Mouse (Mus musculus) kidney, adult 9 months (tissue): ENCODE data around the gene Gm42906.

Experiments used
- DNase-seq: peaks from one replicate; pipeline ENCODE4 v3.0.0; 2022

Gene Gm42906

GRCm38 (mm10) chr5:151183656-151184240, 244.2 kb downstream of the Gm42906 start:
- no peak for DNase-seq

DNA sequence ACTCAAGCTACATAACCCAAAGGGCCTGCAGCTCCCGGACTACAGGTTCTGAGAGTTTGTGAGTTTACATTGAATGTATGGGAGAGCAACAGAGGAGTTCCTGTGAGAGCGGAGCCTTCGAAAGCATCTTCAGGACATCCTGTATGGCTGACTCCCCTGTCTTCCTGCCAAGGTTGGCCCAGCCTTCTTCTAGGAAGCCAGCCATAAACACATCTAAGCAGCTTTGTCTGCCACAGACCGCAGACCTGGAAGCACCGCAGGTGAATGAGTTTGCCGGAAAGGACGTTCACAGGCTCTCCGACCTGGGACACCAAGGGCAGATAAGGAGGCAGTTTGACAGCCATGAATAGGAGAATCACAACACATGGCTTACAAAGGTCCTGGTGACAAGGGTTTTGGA, 246.7 kb downstream of the Gm42906 start:
- DNase-seq = no peak

DNA sequence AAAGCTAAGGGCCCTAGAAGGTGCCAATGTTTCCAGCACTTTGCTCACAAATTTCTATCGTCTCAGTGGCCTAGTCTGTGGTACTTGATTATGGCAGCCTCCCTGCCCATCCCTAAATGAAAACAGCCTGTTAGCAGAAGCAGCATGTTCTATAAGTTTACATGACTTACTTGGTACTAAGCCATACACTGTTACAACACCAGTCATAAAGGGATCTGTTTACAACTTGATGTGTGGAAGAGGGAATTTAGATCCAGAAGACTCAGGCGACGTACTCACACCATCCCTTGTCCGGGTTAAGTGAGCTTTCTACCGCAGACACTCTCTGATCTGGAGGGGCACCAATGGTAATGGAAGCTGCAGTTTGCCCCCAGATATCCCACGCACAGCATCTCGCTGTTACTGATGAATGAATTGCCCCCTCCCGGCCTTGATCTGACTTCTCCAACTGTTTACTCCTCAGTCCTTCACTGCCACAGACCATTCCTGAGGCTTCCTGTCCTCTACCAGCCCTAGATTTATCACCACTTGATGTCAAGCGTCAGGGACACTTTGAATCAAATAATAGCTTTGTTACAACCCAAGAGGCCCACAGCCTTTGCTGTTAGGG, 247.7 kb downstream of the Gm42906 start:
- DNase-seq = no peak

DNA sequence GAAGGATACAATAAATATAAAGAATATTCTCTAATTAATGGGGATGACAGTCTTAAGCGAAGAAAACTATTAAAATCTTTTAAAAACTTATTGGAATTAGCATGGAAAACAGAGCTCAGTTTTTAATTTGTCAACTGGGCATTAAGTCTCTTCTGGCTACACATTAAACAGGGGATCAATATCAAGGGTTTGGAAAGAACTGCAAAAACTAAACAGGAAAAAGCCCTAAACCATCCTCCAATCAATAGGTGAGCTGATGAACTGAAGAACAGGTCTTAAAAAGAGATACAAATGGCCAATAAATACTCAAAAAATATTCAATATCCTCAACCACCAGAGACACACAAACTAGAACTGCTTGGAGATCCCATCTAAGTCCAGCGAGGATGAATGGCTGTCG, 250.8 kb downstream of the Gm42906 start:
- DNase-seq = no peak

GRCm38 (mm10) chr5:151175897-151176313, 252.1 kb downstream of the Gm42906 start:
- peak; percentile 88 for DNase-seq

GRCm38 (mm10) chr5:151174485-151175460, 253.2 kb downstream of the Gm42906 start:
- no peak for DNase-seq

GRCm38 (mm10) chr5:151173774-151174173, 254.2 kb downstream of the Gm42906 start:
- DNase-seq = no peak

- no peak for DNase-seq
Observed at GRCm38 (mm10) chr5:151170168-151170750, 257.7 kb downstream of the Gm42906 start.

DNA sequence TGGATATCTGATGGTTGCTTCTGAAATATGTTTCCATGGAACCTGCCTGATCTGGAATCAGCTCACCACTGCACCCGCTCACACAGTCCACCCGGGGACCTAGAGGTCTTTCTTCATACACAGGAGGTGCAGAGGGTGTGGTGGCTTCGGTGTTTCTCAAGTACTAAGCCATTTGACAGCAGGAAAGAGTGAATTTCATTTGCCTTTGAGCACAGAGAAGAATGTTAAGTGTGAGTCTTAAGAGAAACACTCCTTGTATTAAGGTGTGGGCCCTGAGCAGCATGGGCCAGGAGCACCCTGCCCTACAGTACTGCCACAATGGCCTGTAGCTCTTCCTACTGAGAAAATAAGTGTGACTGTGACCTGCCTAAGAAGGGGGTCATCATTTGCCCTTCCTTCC, 259.8 kb downstream of the Gm42906 start:
- no peak for DNase-seq

DNA sequence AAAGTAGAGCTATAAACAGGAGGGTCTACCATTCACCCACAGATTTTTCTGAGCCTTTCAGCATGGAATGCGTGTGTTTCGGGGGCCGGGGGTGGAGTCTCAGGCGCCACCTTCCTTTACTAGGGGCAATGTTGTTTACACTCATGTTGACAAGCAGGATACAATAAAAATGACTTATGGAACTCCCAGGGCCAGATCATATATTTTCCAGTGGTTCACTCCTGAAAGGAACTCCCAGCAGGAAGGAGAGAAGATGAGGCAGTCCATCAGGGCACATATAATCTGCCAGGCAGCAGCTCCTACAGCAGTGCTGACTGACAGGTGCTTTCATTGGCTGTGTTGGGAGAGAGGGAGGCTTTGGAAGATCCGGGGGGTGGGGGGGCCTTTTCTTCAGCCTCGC, 260.3 kb downstream of the Gm42906 start:
- DNase-seq = no peak

GRCm38 (mm10) chr5:151166266-151166665, 261.7 kb downstream of the Gm42906 start:
- DNase-seq = peak; percentile 75

DNA sequence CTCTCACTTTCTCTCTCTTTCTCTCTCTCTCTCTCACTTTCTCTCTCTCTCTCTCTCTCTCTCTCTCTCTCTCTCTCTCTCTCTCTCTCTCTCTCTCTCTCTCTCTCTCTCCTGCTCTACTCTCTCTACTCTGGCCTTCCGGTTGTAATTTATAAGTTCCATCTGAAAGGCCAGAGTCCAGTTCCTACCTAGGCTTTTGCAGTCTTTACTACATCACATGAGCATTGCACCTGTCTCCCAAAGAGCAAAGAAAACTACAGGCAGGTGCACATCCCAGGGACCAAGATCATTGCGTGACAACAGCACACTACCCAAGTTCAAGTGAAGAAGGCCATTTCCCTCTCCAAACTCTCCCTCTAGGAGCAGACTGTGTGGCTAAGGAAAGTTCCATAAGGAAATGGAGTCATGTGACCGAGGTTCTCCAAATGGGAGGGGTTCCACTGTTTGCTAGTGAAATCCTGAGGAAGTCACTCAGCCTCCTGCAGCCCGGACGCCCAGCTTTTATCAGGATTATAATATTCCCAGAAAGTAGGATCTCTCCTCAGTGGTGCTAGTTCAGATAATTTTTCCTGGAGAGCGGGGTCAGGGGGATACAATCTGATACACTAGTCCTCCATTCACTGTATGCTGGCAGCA, 262.5 kb downstream of the Gm42906 start:
- no peak for DNase-seq

GRCm38 (mm10) chr5:151164815-151165214, 263.1 kb downstream of the Gm42906 start:
- no peak for DNase-seq

DNA sequence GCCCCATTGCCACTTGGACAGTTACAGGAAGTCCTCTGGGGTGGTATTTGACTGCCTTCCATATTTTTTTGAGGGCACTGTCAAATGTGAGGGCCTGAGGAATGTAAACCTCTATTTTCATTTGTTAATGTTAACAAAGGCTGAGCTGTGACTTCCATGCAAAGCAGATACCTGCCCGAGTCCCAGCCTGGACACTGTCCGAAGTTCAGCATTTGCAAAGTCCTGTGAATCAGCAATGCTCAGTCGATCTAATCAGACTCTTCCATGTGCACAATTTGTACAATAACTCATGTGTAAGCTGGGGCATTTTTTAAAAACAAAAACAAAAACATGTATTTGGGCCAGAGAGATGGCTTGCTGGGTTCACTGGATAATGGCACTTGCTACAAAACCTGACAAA, 265.3 kb downstream of the Gm42906 start:
- DNase-seq = peak; percentile 53

DNA sequence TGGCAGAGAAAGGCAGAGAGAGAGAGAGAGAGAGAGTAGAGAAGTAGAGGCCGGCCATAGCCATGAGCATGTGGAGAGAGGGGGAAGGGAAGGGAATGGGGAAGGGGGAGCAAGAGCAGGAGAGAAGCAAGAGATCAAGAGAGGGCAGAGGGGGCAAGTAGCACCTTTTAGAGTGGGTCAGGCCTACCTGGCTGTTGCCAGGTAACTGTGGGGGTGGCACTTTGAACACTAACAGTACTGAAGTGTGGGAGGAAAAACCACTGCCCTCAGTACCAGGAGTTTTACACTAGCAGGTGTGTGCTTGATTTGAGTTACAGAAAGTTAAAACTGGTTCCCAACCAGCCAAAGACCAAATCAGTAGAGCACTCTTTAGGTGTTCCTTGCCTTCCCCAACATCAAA, 272.7 kb downstream of the Gm42906 start:
- DNase-seq = no peak

DNA sequence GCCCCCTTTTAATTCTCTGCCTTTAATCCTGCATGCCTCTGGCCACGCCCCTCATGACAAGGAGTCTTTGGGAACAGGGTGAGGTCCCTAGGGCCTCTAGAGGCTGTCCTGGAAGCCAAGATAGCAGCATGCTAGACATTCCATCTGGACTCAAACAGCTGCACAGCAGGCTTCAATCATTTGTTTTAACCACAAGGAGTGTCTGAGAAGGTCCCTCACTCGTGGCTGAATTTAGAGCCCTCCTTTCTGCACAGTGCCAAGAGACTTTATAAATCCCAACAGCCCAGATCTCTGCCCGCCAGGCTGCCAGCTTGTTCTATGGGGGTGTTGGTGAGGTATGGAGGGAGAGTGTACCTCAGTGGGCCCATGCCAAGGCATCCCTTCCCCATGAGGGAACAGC, 273.2 kb downstream of the Gm42906 start:
- no peak for DNase-seq

- no peak for DNase-seq
Observed at GRCm38 (mm10) chr5:151154030-151154429, 273.9 kb downstream of the Gm42906 start.

DNA sequence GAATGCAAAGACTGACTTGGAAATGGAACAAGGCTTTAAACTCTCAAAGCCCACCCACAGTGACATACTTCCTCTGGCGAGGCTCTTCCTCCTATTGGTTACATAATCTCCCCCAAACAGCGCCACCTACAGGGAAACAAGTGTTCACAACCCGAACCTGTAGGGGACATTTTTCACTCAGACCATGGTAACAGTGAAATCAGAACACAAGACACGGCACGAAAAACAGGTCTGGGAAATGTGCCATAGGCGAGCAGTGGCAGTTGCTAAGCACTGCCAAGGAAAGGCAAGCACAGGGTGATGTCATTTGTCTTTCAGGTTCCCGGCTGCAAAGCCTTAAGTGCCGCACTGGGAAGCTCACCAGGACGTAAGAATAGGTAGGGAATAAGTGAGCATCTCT, 276.4 kb downstream of the Gm42906 start:
- no peak for DNase-seq

GRCm38 (mm10) chr5:151149509-151149908, 278.5 kb downstream of the Gm42906 start:
- no peak for DNase-seq

DNA sequence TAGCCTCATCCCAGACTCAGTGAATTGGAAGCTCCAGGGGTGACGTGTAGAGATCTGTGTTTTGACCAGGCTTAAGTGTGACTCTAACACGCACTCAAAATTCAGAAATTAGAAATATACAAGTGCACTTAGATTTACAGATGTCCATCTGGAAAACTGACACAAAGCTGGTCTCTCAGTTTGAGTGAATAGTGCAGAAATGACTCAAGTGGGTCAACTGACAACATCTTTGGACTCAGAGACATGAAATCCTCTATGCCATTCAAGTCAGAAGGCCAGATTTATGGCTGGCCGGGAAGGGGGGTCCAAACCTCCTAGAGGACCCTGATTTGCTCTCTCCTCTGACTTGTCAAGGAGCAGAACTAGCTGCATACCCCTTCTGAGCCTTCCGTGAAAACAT, 279.9 kb downstream of the Gm42906 start:
- no peak for DNase-seq

- DNase-seq = no peak
Observed at GRCm38 (mm10) chr5:151145807-151146206, 282.2 kb downstream of the Gm42906 start.

DNA sequence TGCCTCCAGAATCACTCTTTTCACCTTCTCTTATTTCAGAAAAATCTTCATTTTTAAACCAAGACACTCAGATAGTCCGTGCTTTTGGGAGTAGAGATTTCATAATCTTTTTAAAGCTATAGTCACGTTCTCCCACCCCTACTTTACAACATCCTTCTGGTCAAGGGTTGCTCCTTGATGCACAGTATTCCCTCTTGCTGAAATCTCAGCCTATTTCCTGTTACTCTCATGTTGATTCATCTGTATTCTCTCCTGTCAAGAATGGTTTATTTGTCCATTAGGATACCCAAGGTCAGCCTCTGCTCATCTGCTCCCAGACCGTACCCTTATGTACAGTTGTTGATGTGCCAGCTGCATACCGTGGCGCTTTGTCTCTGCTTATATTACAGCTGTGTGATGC, 284.0 kb downstream of the Gm42906 start:
- no peak for DNase-seq
